Mouse (Mus musculus): ENCODE results near the gene Tbc1d22a. TPM values are rescaled to one million over a fixed set of nuclear protein-coding genes. Genes with fewer than 3 reads are reported as not detected.

Tbc1d22a gene
- total RNA-seq, 1 experiment from 2014 or later, result 14.6 TPM

DNA sequence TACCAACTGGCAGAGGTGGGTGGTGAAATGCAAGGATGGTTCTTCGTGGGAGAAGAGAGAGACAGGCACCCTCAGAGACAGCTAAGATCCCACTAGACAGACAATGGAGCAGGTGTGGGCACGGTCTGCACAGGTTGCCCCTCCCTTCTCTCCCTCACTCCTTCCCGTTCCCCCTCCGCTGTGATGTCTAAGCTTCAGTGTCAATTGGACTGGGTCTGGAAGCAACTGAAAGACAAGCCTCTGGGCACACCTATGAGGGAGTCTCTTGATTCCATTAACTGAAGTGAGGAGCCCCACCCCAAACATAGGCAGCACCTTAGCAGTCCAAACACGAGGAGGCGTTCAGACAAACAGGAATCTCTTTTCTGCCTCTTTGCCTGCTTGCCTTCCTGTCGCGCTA, 293.3 kb downstream of the Tbc1d22a start:
- no peak for ATAC-seq (replicated peaks in 1 of 2; ENCODE audit: insufficient read depth in 1 of 2, low FRiP score in 2 of 2, low TSS enrichment in 1 of 2, low read depth in 1 of 2, poor library complexity in 2 of 2, severe bottlenecking in 2 of 2)

DNA sequence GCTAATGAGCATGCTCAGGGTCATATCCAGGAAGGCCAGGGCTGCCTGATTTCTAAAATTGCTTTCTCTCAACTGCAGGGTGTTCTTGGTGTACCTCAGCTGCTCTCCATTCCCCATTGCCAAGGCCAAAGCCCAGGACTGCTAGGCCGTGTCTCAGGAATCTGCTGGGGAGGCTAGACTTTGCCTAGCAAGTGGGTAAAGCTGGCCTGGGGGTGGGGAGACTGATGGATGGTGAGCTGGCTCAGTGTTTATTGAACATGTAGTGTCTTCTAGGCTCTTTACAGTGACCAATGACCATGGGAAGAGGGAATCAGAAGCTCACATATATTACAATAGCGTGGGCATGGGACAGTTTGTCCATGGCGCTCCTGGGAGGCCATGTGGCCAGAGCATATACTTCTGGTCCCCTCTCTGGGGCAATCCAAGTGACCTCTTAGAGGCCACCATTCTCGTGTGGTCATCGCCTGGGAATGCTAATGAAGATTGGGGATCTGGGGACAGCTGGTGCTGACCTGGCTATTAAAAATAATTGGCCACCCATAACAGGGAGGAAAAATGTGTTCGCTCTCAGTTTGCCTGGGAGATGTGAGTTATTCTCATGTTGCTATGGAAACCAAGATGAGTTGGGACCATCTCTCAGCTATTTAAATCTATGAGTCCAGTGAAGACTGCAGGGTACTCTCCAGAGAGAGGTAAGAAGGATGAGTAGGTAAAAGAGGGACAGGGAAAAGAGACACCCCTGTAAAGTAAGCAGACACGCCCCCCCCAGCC, 294.3 kb downstream of the Tbc1d22a start:
- ATAC-seq (replicated peaks in 1 of 2; ENCODE audit: insufficient read depth in 1 of 2, low FRiP score in 2 of 2, low TSS enrichment in 1 of 2, low read depth in 1 of 2, poor library complexity in 2 of 2, severe bottlenecking in 2 of 2), result no peak

DNA sequence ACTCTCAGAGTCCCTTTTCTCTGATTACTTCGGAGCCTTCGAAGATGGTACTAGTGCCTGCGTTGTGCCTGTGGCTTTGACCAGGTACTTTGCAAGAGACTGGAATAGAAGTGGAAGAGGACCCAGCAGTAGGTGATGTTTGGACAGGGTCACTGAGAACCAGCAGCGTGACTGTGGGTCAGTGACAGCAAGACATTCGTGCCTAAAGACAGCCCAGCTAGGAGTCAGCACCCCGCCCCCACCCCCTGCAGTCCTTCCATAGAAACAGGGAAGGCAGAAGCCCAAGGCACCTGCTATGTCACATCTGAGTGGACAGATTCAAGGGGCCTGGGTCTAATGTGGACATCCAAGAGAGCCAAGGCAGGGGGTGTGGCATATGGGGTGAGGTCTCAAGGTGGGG, 295.3 kb downstream of the Tbc1d22a start:
- ATAC-seq (replicated peaks in 1 of 2; ENCODE audit: insufficient read depth in 1 of 2, low FRiP score in 2 of 2, low TSS enrichment in 1 of 2, low read depth in 1 of 2, poor library complexity in 2 of 2, severe bottlenecking in 2 of 2), result no peak

DNA sequence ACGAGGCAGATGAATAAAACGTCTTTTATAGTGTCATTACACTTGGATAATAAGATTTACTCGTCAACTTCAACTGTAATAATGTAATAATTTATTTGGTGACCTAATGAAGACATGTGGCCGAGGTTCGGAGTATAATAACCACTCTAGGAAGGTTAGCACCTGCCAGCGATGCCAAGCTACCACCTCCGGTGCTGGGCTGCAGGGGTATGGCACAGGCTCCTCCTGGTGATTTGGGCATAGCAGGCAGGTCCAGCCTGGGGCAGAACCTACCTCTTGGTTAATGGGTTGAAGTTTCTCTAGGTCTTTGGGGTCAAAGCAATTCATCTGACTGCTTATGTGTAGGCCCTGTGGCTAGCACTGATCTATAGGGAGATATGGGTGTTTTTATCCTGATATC, 296.9 kb downstream of the Tbc1d22a start:
- ATAC-seq (replicated peaks in 1 of 2; ENCODE audit: insufficient read depth in 1 of 2, low FRiP score in 2 of 2, low TSS enrichment in 1 of 2, low read depth in 1 of 2, poor library complexity in 2 of 2, severe bottlenecking in 2 of 2), result no peak

DNA sequence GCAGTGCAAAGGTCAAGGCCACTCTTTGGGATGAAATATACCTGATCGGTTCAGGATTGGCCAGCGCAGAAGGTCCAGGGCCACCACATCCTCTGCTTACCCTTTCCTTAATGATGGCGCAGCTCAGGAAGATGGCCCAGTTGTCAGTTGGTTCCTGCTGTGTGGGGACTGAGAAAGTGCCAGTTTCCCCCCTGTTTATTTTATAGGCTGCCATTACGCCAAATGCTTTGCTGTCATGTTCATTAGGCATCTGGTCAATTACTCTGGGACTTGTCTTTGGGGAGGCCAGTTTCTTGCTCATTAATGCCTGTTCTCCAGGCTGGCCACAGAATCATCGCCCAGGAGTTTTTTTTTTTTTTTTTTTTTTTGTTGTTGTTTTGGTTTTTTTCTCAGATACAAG, 299.1 kb downstream of the Tbc1d22a start:
- ATAC-seq (replicated peaks in 1 of 2; ENCODE audit: insufficient read depth in 1 of 2, low FRiP score in 2 of 2, low TSS enrichment in 1 of 2, low read depth in 1 of 2, poor library complexity in 2 of 2, severe bottlenecking in 2 of 2), result no peak

DNA sequence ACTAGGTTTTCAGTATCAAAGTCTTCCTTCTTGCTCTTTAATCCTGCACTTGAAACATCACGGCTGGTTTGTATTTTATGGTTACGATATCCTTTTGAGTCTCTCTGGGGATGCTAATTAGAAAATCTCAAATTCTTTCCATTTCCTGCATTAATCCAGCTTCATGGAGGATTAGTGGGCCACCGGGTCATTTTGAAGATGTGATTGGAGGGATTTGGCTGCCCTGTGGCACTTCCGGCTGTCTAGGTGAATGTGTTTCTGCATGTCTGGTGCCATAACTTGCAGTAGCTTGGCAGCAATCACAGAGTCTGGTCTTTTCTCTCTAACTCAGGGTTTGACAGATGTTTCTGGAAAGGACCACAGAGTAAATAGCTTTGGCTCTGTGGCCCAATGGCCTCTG, 305.9 kb downstream of the Tbc1d22a start:
- no peak for ATAC-seq (replicated peaks in 1 of 2; ENCODE audit: insufficient read depth in 1 of 2, low FRiP score in 2 of 2, low TSS enrichment in 1 of 2, low read depth in 1 of 2, poor library complexity in 2 of 2, severe bottlenecking in 2 of 2)

DNA sequence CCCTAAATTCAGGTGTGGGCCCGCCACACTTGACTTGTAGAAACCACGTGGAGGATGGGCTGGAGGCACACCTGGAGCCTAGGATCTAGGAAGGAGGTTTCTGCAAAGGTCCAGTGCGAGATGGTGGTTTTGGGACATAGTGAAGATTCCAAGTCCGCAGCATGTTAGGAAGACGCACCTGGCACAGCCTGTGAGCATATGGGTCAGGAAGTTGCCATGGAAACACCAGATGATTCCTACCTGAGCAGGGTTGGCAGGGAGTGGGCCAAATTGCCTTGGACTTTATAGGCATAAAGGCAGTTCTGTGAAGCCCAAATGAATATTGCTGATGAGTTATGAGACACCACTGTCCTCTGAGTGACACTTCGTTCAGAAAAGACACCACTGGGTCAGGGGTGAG, 321.1 kb downstream of the Tbc1d22a start:
- ATAC-seq (replicated peaks in 1 of 2; ENCODE audit: insufficient read depth in 1 of 2, low FRiP score in 2 of 2, low TSS enrichment in 1 of 2, low read depth in 1 of 2, poor library complexity in 2 of 2, severe bottlenecking in 2 of 2), result no peak

DNA sequence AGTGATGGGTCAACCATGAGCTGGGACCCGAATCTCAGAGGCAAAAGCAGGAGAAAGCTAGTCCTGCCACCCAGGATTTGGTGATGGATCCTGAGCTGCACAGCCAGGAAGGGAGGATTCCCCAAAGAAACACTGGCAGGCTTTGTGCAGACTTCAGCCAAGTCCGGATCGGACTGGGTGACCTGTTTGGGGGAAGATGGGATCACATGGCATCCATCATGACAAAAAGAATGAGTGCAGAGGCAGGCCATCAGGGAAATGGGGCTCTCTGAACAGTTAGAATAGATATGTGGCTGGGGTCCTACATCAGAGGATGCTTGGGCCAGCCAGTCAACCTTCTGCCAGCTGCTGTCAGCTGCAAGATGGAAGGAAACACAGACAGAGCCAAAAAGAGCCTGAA, 328.1 kb downstream of the Tbc1d22a start:
- no peak for ATAC-seq (replicated peaks in 1 of 2; ENCODE audit: insufficient read depth in 1 of 2, low FRiP score in 2 of 2, low TSS enrichment in 1 of 2, low read depth in 1 of 2, poor library complexity in 2 of 2, severe bottlenecking in 2 of 2)

DNA sequence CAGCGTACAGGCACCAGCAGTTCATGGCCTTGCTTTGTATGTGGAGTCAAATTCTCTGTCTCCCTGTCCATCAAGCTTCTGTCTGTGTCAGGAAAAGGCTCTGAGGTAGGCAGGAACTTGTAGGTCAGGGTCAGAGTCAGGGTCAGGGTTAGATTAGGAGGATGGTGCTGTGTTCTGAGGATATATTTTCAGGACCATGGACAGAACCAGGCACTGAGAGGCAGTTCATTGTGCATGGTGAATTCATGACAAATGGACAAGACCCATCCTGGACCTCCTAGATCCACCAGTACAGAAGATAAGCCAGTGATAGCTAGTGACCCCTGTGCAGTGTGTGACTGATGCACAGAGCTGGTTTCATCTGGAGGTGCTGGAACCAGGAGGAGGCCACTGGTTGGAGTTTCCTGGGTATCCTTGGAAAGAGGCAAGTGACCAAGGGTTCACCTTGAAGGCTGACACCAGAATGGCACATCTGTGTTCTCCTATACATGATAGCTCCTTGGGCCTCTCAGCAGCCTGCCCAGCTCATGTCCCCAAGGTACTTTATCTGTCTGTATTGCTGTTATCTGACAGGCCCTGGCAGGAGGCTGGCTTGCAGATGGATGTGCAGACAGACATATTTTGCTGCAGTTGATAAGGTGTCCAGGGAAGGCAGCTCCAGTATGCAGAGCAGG, 330.0 kb downstream of the Tbc1d22a start:
- ATAC-seq (replicated peaks in 1 of 2; ENCODE audit: insufficient read depth in 1 of 2, low FRiP score in 2 of 2, low TSS enrichment in 1 of 2, low read depth in 1 of 2, poor library complexity in 2 of 2, severe bottlenecking in 2 of 2), result no peak

Other genes starting within 250 kb of the Tbc1d22a start
- 3.0 and 7.9 TPM in 2 replicates for gene Celsr1, start 180.7 kb upstream of the Tbc1d22a start, total RNA-seq (2017)
- 37.6 and 66.4 TPM in 2 replicates for gene Gramd4, start 156.8 kb upstream of the Tbc1d22a start, total RNA-seq (2017)
- 20.3 and 28.3 TPM in 2 replicates for gene Cerk, start 28.3 kb upstream of the Tbc1d22a start, total RNA-seq (2017)

Measured in hematopoietic stem cell, adult 5-6 weeks (primary cell).